ENCODE assay signal across 13 mouse cellular contexts in the genomic region with DNA sequence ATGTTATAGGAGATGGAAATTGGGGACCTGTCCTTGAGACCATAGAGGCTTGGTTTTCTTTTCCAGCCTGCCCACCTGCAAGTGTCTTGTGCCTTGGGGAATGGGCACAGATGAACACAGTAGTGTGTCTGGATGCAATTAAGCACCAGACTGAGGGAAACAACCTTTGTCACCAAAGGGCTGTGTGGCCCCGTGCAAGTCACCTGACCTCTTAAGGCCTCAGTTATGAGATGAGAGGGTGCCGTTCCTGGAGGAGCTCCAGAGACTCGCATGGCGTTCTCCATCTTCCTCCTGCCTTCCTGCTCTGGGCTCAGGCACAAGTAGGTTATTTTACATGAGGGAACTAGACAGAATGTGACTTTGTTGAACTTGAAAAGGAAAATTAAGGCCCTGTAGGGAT. TPM values are rescaled to one million over a fixed set of nuclear protein-coding genes. Genes with fewer than 3 reads are reported as not detected.
A peak's percentile ranks its signal among the peaks of the same experiment; 100 is the strongest.
DNase-seq lines count a peak whose midpoint lies in the region; ATAC-seq and TF ChIP-seq lines count a peak whose summit lies in the region.
"Had no signal": no experiment of that assay in that cellular context is flagged by ENCODE, and none has a peak within 500 bp of the region (broad histone marks: within the 10 kb centered on the region; RNA-seq: fewer than 3 reads in every experiment).

No protein-coding gene starts in this region.

- H3K9me3 ChIP-seq in hindbrain, embryonic 13.5 days, result no peaks in the 10 kb centered on the region
- no peaks in the 10 kb centered on the region for H3K9me3 ChIP-seq in hindbrain, embryonic 10.5 days
- H3K9me3 ChIP-seq in intestine, embryonic 16.5 days (ENCODE audit: control insufficient read depth, low read length), result no peaks in the 10 kb centered on the region
- H3K9me3 ChIP-seq: embryonic facial prominence, embryonic 13.5 days; forebrain, embryonic 12.5 days; heart, embryonic 12.5 days had no signal

- H3K9ac ChIP-seq in hindbrain, embryonic 13.5 days, result no peak overlapping the region
- H3K9ac ChIP-seq in intestine, embryonic 16.5 days (ENCODE audit: low read depth, low read length), result no peak overlapping the region
- H3K9ac ChIP-seq: embryonic facial prominence, embryonic 13.5 days; forebrain, embryonic 12.5 days; heart, embryonic 12.5 days had no signal

- no peak for ATAC-seq in hindbrain, embryonic 13.5 days (ENCODE audit: low FRiP score)
- ATAC-seq in intestine, embryonic 16.5 days, result peak; percentile 58

- H3K36me3 ChIP-seq in hindbrain, embryonic 13.5 days, result peaks cover 45% of the 10 kb centered on the region
- peaks cover 71% of the 10 kb centered on the region for H3K36me3 ChIP-seq in hindbrain, embryonic 10.5 days
- peaks cover 4% of the 10 kb centered on the region for H3K36me3 ChIP-seq in intestine, embryonic 16.5 days (ENCODE audit: control insufficient read depth, insufficient read depth, low read length)

- H3K27ac ChIP-seq in hindbrain, embryonic 13.5 days, result 0 out of 2 replicates have a peak overlapping the region, but pooled peaks have one; percentile 2
- no peak overlapping the region for H3K27ac ChIP-seq in hindbrain, embryonic 10.5 days
- peak overlapping the region; percentile 96 for H3K27ac ChIP-seq in left cerebral cortex, adult 2 months
- no peak overlapping the region for H3K27ac ChIP-seq in intestine, embryonic 16.5 days (ENCODE audit: low read length)
- H3K27ac ChIP-seq: embryonic facial prominence, embryonic 13.5 days; forebrain, embryonic 12.5 days had no signal

- 89% methylated on average over 4 of the region's 4 CpGs for WGBS in hindbrain, embryonic 13.5 days
- WGBS in hindbrain, embryonic 10.5 days, result 83% methylated on average over 4 of the region's 4 CpGs
- WGBS in intestine, embryonic 16.5 days, result 73% methylated on average over 4 of the region's 4 CpGs

- intact Hi-C loops in left cerebral cortex, adult 2 months (cut with DNase I), result no loop called here

- no peak overlapping the region for H3K4me3 ChIP-seq in hindbrain, embryonic 13.5 days
- H3K4me3 ChIP-seq in hindbrain, embryonic 10.5 days, result no peak overlapping the region
- H3K4me3 ChIP-seq in left cerebral cortex, adult 2 months, result no peak overlapping the region
- H3K4me3 ChIP-seq in intestine, embryonic 16.5 days (ENCODE audit: low read length), result no peak overlapping the region
- H3K4me3 ChIP-seq: embryonic facial prominence, embryonic 13.5 days; forebrain, embryonic 12.5 days; heart, embryonic 12.5 days had no signal

- TF ChIP-seq CTCF in left cerebral cortex, adult 2 months (IDR thresholded peaks at IDR 0.05), result no peak

- H3K4me1 ChIP-seq in hindbrain, embryonic 13.5 days (replicated peaks), result peaks cover 29% of the 10 kb centered on the region
- H3K4me1 ChIP-seq in hindbrain, embryonic 10.5 days (replicated peaks), result 0 out of 2 replicates have a peak, but pooled peaks cover 6% of the 10 kb centered on the region
- H3K4me1 ChIP-seq in intestine, embryonic 16.5 days (ENCODE audit: control insufficient read depth, insufficient read depth, low read length), result 0 out of 2 replicates have a peak, but pooled peaks cover 4% of the 10 kb centered on the region
- H3K4me1 ChIP-seq: forebrain, embryonic 12.5 days had no signal

- no peaks in the 10 kb centered on the region for H3K27me3 ChIP-seq in hindbrain, embryonic 13.5 days
- no peaks in the 10 kb centered on the region for H3K27me3 ChIP-seq in hindbrain, embryonic 10.5 days (ENCODE audit: insufficient read depth, poor library complexity, severe bottlenecking)
- H3K27me3 ChIP-seq in intestine, embryonic 16.5 days (replicated peaks; ENCODE audit: control insufficient read depth, insufficient read depth, low read length), result no peaks in the 10 kb centered on the region
- H3K27me3 ChIP-seq: embryonic facial prominence, embryonic 13.5 days; forebrain, embryonic 12.5 days; heart, embryonic 12.5 days had no signal

- no peak overlapping the region for H3K4me2 ChIP-seq in hindbrain, embryonic 13.5 days
- no peak overlapping the region for H3K4me2 ChIP-seq in intestine, embryonic 16.5 days (ENCODE audit: low read depth, low read length)
- H3K4me2 ChIP-seq: embryonic facial prominence, embryonic 13.5 days; forebrain, embryonic 12.5 days; heart, embryonic 12.5 days had no signal

- no peak for DNase-seq in hindbrain, embryonic 10.5 days (ENCODE audit: low spot score)
- no peak for DNase-seq in left cerebral cortex, adult 2 months (ENCODE audit: extremely low spot score in 1 of 2, low spot score in 2 of 2)
- no peak for DNase-seq in left cerebral cortex, adult 11 months (ENCODE audit: low spot score)
- no peak for DNase-seq in T-cell, adult 2 months (ENCODE audit: low spot score)
- DNase-seq: adrenal gland, postnatal 10 days; cerebellum, adult 11 months; cerebellum, adult 8-10 months; kidney, adult 18-20 months had no signal

RNA-seq across cellular contexts. Expression of a gene that starts 41.3 kb away (rescaled TPM):
- 13.4 and 14.1 TPM in 2 replicates for polyA plus RNA-seq in hindbrain, embryonic 13.5 days (2015; fragmentation: Nextera tagmentation; extraction: Ambion mirVana)
- 16.2 and 19.8 TPM in 2 replicates for polyA plus RNA-seq in hindbrain, embryonic 10.5 days (2016; fragmentation: Nextera tagmentation; extraction: Ambion mirVana)
- 10 to 100 TPM; 20.2 to 23.2 TPM for total RNA-seq in left cerebral cortex, adult 2 months (2021)
- polyA plus RNA-seq in intestine, embryonic 16.5 days (2015; fragmentation: Nextera tagmentation; extraction: Ambion mirVana), result 36.2 and 47.4 TPM in 2 replicates

Comparison
In these comparisons a context has a peak if more than half of its experiments do, and no peak if none do; other contexts are left out.
1. H3K27ac ChIP-seq: peak in hindbrain, embryonic 13.5 days (single experiment) and left cerebral cortex, adult 2 months (single experiment); none in hindbrain, embryonic 10.5 days (single experiment) and intestine, embryonic 16.5 days (single experiment).